Mouse (Mus musculus) cortical plate, adult 2 months (tissue): ENCODE measurements at regions not wholly inside any gene's neighbourhood (a gene's known extent, or its start where the extent isn't known, plus 50 kb on each side); places are given as distances from the start of the nearest gene placed in this dataset.

Experiments used
- H3K27ac ChIP-seq: fragments of 200-500 bp; 2 replicates; pipeline ENCODE4 v1.5.1; 2012; ENCODE audit warnings: low read length, control low read depth, inconsistent platforms; ENCODE audit not compliant: insufficient read depth
- H3K4me1 ChIP-seq: fragments of 200-500 bp; 2 replicates; pipeline ENCODE4 v1.6.1; 2011; ENCODE audit warnings: low read length; ENCODE audit not compliant: control insufficient read depth, insufficient read depth
- H3K4me3 ChIP-seq: fragments of 200-500 bp; 2 replicates; pipeline ENCODE4 v1.5.1; 2011; ENCODE audit warnings: mild to moderate bottlenecking, low read length, control low read depth; ENCODE audit not compliant: insufficient read depth
- CTCF ChIP-seq: fragments of 200-500 bp; IDR thresholded peaks from 2 replicates; pipeline ENCODE4 v1.5.1; 2011; ENCODE audit warnings: mild to moderate bottlenecking, control low read depth, low read length; ENCODE audit not compliant: insufficient read depth; ENCODE audit errors: extremely low read depth
- POLR2A ChIP-seq: fragments of 200-500 bp; IDR thresholded peaks from 2 replicates; pipeline ENCODE4 v1.6.1; 2011; ENCODE audit warnings: mild to moderate bottlenecking, low read length, control low read depth; ENCODE audit not compliant: insufficient read depth; ENCODE audit errors: extremely low read depth

DNA sequence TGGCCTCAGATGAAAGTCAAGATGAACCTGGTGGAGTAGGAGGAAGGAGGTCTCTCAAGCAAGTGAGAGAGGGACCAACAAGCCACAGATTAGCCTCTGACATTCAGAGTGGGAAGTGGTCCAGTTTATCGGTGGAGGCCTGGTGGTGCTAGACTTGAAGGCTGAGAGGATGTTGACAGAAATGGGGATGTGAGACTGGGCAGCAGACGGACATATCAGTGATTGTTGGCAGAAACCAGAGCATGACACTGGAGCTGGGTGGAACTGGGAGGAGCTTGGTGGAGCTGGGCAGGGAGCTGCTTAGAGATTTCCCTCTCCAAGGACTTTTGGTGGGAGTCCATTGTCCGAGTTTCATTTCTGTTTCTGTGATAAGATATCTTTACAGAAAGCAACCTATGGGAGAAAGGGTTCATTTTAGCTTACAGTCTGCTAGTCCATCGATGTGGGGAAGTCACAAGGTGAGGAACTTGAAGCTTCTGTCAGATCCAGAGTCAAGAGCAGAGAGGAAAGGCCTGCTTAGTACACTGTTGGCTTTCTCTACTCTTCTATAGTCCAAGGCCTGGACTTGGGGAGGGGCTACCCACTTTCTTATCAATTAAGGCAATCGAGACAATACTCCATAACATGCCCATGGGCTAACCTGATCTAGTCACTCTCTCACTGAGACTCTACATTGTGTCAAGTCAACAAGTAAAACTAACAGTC, 233.2 kb upstream of the Id2 start:
- no peak overlapping the region for H3K4me3 ChIP-seq
- TF ChIP-seq POLR2A (no peak), CTCF (no peak)
- H3K27ac ChIP-seq: 0 out of 2 replicates have a peak overlapping the region, but pooled peaks have one; percentile 9
- no peaks in the 10 kb centered on the region for H3K4me1 ChIP-seq

DNA sequence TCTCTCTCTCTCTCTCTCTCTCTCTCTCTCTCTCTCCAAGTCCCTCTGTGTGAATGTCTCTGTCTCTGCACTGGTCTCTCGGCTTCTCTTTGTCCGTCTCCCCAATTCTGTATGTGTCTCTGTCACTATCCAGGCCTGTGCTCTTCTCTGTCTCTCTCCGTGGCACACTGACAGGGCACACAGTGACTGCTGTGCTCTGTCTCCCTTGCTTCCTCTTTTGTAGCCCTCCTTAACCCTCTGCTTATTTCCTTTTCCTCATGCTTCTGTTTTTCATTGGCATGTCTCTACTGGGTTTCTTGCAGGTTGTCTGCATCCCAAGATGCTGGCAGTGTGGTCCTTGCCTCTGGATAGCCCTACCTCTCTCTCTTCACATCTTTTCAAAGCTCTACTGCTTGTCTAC, 229.0 kb upstream of the Id2 start:
- Histone ChIP-seq H3K27ac (no peak overlapping the region), H3K4me3 (no peak overlapping the region), H3K4me1 (no peaks in the 10 kb centered on the region)
- TF ChIP-seq POLR2A (no peak), CTCF (no peak)

DNA sequence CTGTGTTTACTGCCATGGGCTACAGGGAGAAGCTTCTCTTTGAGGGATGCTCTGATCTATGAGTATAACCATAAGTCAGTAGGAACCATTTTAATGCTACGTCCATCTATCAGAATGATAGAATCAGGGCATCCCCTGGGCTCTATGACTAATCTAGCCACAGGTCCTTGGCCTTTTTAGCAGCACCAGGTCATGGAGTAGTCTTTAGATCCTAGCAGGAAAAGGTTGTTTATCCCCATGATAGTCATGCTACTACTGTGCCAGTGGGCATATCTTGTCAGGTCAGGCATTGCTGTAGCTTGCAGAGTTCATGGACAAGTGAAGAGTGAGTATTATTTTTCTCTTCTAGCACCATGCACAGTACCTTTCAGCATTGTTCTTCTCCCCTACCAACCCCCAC, 226.2 kb upstream of the Id2 start:
- Histone ChIP-seq H3K4me3 (no peak overlapping the region), H3K27ac (no peak overlapping the region), H3K4me1 (no peaks in the 10 kb centered on the region)
- no peak for TF ChIP-seq CTCF
- TF ChIP-seq POLR2A: no peak

DNA sequence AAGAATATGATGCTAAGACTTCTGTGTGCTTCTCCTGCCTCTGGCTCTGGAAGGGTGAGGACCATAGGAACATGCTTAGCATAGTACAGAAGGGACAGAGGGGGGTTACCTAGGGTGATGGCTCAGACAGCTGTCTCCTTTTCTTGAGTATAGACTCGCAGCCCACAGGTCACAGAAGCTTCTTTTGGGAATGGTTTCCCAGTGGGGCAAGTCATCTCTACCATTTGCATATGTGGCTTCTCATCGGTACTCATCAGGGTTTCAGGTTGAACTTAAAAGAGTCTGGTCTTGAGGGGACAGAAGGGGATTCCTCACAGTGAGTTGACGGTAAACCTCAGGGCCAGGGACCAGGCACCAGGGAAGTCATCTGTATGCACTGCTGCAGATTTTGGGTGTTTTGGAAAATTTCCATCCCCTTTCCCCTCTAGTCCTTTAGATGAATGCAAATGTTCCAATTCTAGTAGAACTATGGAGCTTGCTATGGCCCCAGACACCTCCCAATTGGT, 223.4 kb upstream of the Id2 start:
- H3K4me3 ChIP-seq: no peak overlapping the region
- no peaks in the 10 kb centered on the region for H3K4me1 ChIP-seq
- H3K27ac ChIP-seq: no peak overlapping the region
- no peak for TF ChIP-seq POLR2A
- no peak for TF ChIP-seq CTCF

DNA sequence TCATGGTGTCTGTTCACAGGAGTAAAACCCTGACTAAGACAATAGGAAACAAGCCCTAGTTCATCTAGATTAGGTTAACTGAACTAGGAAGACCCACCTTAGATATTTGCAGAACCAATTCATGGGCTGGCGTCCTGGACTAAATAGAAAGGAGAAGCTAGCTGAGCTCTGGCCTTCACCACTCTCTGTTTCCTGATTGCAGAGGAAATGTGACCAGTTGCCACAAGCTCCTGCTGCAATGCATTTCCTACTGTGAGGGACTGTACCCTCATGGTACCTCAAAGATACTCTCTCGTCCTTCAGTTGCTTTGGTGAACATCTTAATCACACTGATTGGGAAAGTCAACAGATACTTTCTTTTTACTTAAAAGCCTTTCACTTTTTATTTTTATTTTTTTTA, 222.9 kb upstream of the Id2 start:
- H3K27ac ChIP-seq: no peak overlapping the region
- no peak overlapping the region for H3K4me3 ChIP-seq
- H3K4me1 ChIP-seq: no peaks in the 10 kb centered on the region
- TF ChIP-seq CTCF (no peak), POLR2A (no peak)

DNA sequence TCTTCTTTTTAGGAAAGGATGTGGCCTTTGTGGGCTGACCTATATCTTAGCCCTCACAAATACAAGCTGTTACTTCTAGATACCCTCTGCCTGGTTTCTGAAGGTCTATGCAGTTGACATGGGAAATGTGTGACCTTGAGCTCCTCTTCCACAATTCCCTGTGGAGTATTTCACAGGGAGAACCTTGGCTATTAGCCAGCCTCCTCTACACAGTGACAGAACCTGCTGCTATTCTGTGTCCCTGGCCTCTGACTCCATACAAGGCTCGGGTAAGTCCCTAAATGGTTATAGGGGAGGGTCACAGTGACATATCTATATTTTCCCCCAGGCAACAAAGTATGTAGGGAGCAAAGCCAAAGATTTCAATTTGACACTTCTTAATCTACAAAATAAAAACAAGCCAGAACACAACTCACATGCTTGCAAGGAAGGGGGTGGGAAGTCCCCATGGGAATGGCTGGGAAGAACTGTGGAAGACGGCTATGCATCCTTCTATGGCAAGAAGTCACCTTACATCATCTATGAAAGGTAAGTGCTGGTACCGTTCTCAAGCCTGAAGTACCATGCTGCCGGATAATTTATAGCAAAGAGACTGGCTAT, 221.2 kb upstream of the Id2 start:
- TF ChIP-seq POLR2A (no peak), CTCF (no peak)
- H3K27ac ChIP-seq: no peak overlapping the region

DNA sequence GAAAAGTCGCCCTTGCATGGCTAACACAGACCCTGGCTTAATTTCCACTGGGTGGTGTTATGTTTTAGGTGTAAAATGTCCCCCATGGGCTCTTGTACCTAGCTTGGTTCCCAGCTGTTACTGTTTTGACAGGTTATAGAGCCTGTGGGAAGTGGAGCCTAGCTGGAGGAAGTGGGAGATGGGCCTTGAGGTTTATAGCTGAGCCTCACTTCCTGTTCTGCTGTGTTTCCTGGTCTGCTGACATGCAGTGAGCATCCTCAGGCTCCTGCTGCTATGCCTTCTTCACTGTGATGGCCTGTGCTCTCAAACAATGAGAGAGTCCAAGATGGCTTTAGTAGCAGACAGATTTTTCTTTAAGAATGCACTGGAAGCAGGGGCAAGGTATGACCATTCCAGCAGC, 219.0 kb upstream of the Id2 start:
- H3K4me3 ChIP-seq: no peak overlapping the region
- no peaks in the 10 kb centered on the region for H3K4me1 ChIP-seq
- TF ChIP-seq CTCF: no peak
- TF ChIP-seq POLR2A: no peak
- H3K27ac ChIP-seq: no peak overlapping the region

More for the DNA sequence above, 221.2 kb upstream of the Id2 start:
- Histone ChIP-seq H3K4me3 (no peak overlapping the region), H3K4me1 (no peaks in the 10 kb centered on the region)

DNA sequence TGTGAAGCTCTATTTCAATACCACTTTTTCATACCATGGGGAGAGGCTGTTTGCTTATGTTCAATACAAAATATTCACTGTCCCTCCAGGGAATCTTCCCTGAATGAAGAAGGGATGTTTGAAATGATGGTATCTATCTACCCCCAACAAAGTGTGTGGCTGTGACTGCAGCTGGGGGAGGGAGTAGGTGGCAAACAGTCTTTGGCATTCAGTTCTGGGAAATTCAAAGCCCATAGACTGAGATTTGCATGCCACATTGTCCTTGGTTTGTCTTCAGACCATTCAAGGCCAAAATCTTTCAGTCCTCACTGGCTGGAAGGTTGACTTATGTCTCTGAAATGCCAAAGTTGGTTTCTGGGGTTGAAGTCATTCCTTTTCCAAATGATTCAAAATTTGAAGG, 216.3 kb upstream of the Id2 start:
- Histone ChIP-seq H3K27ac (no peak overlapping the region), H3K4me1 (peaks cover 2% of the 10 kb centered on the region), H3K4me3 (no peak overlapping the region)
- TF ChIP-seq POLR2A (no peak), CTCF (no peak)

DNA sequence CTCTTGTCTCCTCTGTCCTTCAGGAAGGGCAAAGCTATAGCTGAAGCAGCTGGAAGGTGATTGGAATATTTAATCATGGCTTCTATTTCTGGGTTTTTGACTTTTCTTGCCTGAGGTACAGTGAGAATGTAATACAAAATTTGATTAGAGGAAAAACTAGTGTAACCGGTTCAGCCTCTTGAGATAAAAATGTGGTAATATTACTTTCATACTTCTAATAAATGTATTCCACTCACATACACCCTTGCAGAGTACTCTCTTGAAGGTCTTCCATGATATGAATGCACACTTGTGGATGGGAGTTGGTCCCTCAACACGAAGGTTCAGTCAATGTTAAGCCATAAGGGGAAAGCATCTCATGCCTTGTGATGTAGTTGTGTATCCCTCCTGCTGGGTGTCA, 215.4 kb upstream of the Id2 start:
- no peak overlapping the region for H3K27ac ChIP-seq
- TF ChIP-seq POLR2A (no peak), CTCF (no peak)
- peaks cover 2% of the 10 kb centered on the region for H3K4me1 ChIP-seq
- H3K4me3 ChIP-seq: no peak overlapping the region

DNA sequence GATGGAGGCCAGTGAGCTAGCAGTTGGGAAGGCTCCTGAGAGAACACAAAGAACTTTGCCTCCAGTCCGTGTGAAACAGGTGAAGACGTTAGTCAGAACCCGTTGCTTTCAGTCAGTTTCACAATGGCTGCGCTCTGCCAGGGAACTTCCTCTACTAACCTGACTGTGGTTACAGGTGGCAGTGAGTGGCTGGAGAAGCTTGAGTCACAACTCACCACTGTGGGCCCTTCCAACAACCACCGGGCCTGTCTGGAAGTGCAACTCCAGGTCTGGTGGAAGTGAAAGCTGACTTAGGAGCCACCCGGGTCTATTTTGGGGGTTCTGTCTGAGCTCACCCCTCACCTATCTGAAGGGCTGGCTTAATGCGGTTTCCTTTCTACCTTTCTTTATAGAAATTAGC, 214.8 kb upstream of the Id2 start:
- H3K4me1 ChIP-seq: peaks cover 2% of the 10 kb centered on the region
- no peak overlapping the region for H3K27ac ChIP-seq
- H3K4me3 ChIP-seq: no peak overlapping the region
- TF ChIP-seq POLR2A (no peak), CTCF (no peak)
